Comparison of ENCODE assay signal across 8 mouse cellular contexts in genomic region chr16:90829894-90830685, GRCm38 (mm10). TPM values are rescaled to one million over a fixed set of nuclear protein-coding genes. Genes with fewer than 3 reads are reported as not detected.
DNase-seq lines count a peak whose midpoint lies in the region; ATAC-seq lines count a peak whose summit lies in the region.

No protein-coding gene starts in this region.

- peak overlapping the region; percentile 47 for H3K4me3 ChIP-seq in embryonic facial prominence, embryonic 12.5 days

- peak overlapping the region; percentile 41 for H3K9ac ChIP-seq in embryonic facial prominence, embryonic 12.5 days

- ATAC-seq in embryonic facial prominence, embryonic 12.5 days (ENCODE audit: insufficient number of reproducible peaks, insufficient read depth, low FRiP score, low TSS enrichment), result peak; percentile 67

- DNase-seq in adrenal gland, postnatal 14 days, result peak; percentile 95
- peak; percentile 100 for DNase-seq in heart, adult 11 months
- peak; percentile 89 for DNase-seq in kidney, adult 11 months
- peak; percentile 68 to 70 for DNase-seq in left cerebral cortex, postnatal 36 days (ENCODE audit: low spot score in 2 of 2)
- peak; percentile 67 for DNase-seq in mesoderm, embryonic 11.5 days (ENCODE audit: low read depth, low spot score)
- DNase-seq in right cerebral cortex, postnatal 25 days, result peak; percentile 66
- peak; percentile 79 to 84 for DNase-seq in urinary bladder, postnatal 4 days (ENCODE audit: low spot score in 2 of 2)

- WGBS in embryonic facial prominence, embryonic 12.5 days, result 1% methylated on average over 45 of the region's 45 CpGs

- peaks cover 22% of the 10 kb centered on the region for H3K4me1 ChIP-seq in embryonic facial prominence, embryonic 12.5 days

- intact Hi-C loops in left cerebral cortex, postnatal 36 days (cut with DNase I), result loop anchor here (5.0 kb wide), 1 partner anchor 97 kb away; no protein-coding TSS in a partner anchor

- peak overlapping the region; percentile 92 for H3K4me2 ChIP-seq in embryonic facial prominence, embryonic 12.5 days (replicated peaks)

- no peaks in the 10 kb centered on the region for H3K36me3 ChIP-seq in embryonic facial prominence, embryonic 12.5 days

- H3K9me3 ChIP-seq in embryonic facial prominence, embryonic 12.5 days, result no peaks in the 10 kb centered on the region

- H3K27me3 ChIP-seq in embryonic facial prominence, embryonic 12.5 days, result peaks cover 43% of the 10 kb centered on the region

- H3K27ac ChIP-seq in embryonic facial prominence, embryonic 12.5 days, result no peak overlapping the region

RNA-seq across cellular contexts. Expression of gene Eva1c, which starts 3.6 kb away (rescaled TPM):
- 4.1 and 4.3 TPM in 2 replicates for total RNA-seq in adrenal gland, postnatal 14 days (2021)
- polyA plus RNA-seq in embryonic facial prominence, embryonic 12.5 days (2016; fragmentation: Nextera tagmentation; extraction: Ambion mirVana), result 1.7 and 2.1 TPM in 2 replicates
- total RNA-seq in left cerebral cortex, postnatal 36 days (2021), result 1 to 10 TPM; 1.6 to 2.0 TPM

RNA-seq across cellular contexts. Expression of gene Urb1, which starts 19.9 kb away (rescaled TPM):
- 16.4 and 17.0 TPM in 2 replicates for total RNA-seq in adrenal gland, postnatal 14 days (2021)
- polyA plus RNA-seq in embryonic facial prominence, embryonic 12.5 days (2016; fragmentation: Nextera tagmentation; extraction: Ambion mirVana), result 12.6 and 13.6 TPM in 2 replicates
- total RNA-seq in left cerebral cortex, postnatal 36 days (2021), result 10 to 100 TPM; 19.0 to 21.0 TPM
